In the genomic region with DNA sequence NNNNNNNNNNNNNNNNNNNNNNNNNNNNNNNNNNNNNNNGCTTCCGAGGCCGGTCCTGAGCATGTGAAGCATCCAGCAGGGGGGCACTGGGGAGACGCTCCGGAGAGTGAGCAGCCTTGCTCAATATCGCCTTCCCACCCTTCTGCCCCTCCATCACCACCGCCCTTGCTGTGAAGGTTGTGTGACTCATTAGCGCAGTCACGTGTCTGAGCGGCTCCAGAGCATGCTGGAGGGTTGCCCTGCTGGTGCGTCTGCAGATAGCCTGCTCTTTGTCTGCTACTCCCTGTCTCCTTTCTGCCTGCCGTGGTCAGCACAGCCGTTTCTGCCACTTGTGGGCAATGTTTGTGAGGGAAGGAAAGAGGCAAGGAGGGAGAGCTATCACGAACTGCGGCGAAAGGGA, we compare ENCODE assay signal across 9 mouse cellular contexts. TPM values are rescaled to one million over a fixed set of nuclear protein-coding genes. Genes with fewer than 3 reads are reported as not detected.
A peak's percentile ranks its signal among the peaks of the same experiment; 100 is the strongest.
DNase-seq lines count a peak whose midpoint lies in the region; ATAC-seq and TF ChIP-seq lines count a peak whose summit lies in the region.
"Had no signal": no experiment of that assay in that cellular context is flagged by ENCODE, and none has a peak within 500 bp of the region (broad histone marks: within the 10 kb centered on the region; RNA-seq: fewer than 3 reads in every experiment).

No protein-coding gene starts in this region.

- TF ChIP-seq POLR2A in limb, embryonic 14.5 days (IDR thresholded peaks at IDR 0.05; ENCODE audit: borderline replicate concordance, extremely low read depth, insufficient read depth, insufficient read length): peak; percentile 35; the same call in 1 of the 2 replicates
- TF ChIP-seq POLR2A in spleen, adult 2 months (IDR thresholded peaks at IDR 0.05; ENCODE audit: low read depth, low read length): no peak

- H3K27me3 ChIP-seq in embryonic facial prominence, embryonic 13.5 days: no peaks in the 10 kb centered on the region; the same call in 1 of the 2 replicates
- H3K27me3 ChIP-seq in heart, embryonic 10.5 days (ENCODE audit: insufficient read depth, poor library complexity, severe bottlenecking): peaks cover 17% of the 10 kb centered on the region; the same call in 1 of the 2 replicates
- no peaks in the 10 kb centered on the region for H3K27me3 ChIP-seq in kidney, embryonic 14.5 days (ENCODE audit: control insufficient read depth, insufficient read depth, low read length)
- H3K27me3 ChIP-seq in limb, embryonic 14.5 days (ENCODE audit: control insufficient read depth, insufficient read depth, low read length): no peaks in the 10 kb centered on the region
- H3K27me3 ChIP-seq in midbrain, embryonic 16.5 days (ENCODE audit: control insufficient read depth, insufficient read depth, low read depth, low read length): no peaks in the 10 kb centered on the region; the same call in 1 of the 2 replicates
- no peaks in the 10 kb centered on the region for H3K27me3 ChIP-seq in spleen, adult 2 months (ENCODE audit: control insufficient read depth, insufficient read depth, low read length)

- peak overlapping the region; percentile 71 for H3K9ac ChIP-seq in embryonic facial prominence, embryonic 13.5 days
- peak overlapping the region; percentile 51; the same call in 1 of the 2 replicates for H3K9ac ChIP-seq in kidney, embryonic 14.5 days (ENCODE audit: low read depth, low read length)
- peak overlapping the region; percentile 48 for H3K9ac ChIP-seq in limb, embryonic 14.5 days (ENCODE audit: low read depth, low read length, severe bottlenecking)
- peak overlapping the region; percentile 66 for H3K9ac ChIP-seq in midbrain, embryonic 16.5 days (ENCODE audit: low read depth, low read length)

- no peaks in the 10 kb centered on the region for H3K36me3 ChIP-seq in embryonic facial prominence, embryonic 13.5 days
- no peaks in the 10 kb centered on the region for H3K36me3 ChIP-seq in heart, embryonic 10.5 days
- no peaks in the 10 kb centered on the region for H3K36me3 ChIP-seq in kidney, embryonic 14.5 days (ENCODE audit: control insufficient read depth, insufficient read depth, low read length)
- H3K36me3 ChIP-seq in limb, embryonic 14.5 days (ENCODE audit: control insufficient read depth, insufficient read depth, low read length): no peaks in the 10 kb centered on the region
- no peaks in the 10 kb centered on the region for H3K36me3 ChIP-seq in midbrain, embryonic 16.5 days (ENCODE audit: control insufficient read depth, insufficient read depth, low read length)
- no peaks in the 10 kb centered on the region for H3K36me3 ChIP-seq in spleen, adult 2 months (ENCODE audit: control insufficient read depth, insufficient read depth, low read length)
- H3K36me3 ChIP-seq: G1E had no signal

- H3K4me1 ChIP-seq in embryonic facial prominence, embryonic 13.5 days: peaks cover 16% of the 10 kb centered on the region
- H3K4me1 ChIP-seq in heart, embryonic 10.5 days: peaks cover 21% of the 10 kb centered on the region
- peaks cover 4% of the 10 kb centered on the region; the same call in 1 of the 2 replicates for H3K4me1 ChIP-seq in kidney, embryonic 14.5 days (ENCODE audit: control insufficient read depth, insufficient read depth, low read length)
- H3K4me1 ChIP-seq in limb, embryonic 14.5 days (ENCODE audit: control insufficient read depth, insufficient read depth, low read length): peaks cover 13% of the 10 kb centered on the region
- H3K4me1 ChIP-seq in midbrain, embryonic 16.5 days (ENCODE audit: control insufficient read depth, insufficient read depth, low read length): peaks cover 7% of the 10 kb centered on the region; the same call in 1 of the 2 replicates
- H3K4me1 ChIP-seq in spleen, adult 2 months (ENCODE audit: control insufficient read depth, insufficient read depth, insufficient read length): no peaks in the 10 kb centered on the region; the same call in 1 of the 2 replicates

- peak; percentile 47; the same call in 1 of the 2 replicates for TF ChIP-seq CTCF in spleen, adult 2 months (IDR thresholded peaks at IDR 0.05; ENCODE audit: extremely low read depth, insufficient read depth, insufficient read length, insufficient replicate concordance)

- H3K4me2 ChIP-seq in embryonic facial prominence, embryonic 13.5 days: peak overlapping the region; percentile 73
- peak overlapping the region; percentile 62 for H3K4me2 ChIP-seq in kidney, embryonic 14.5 days (replicated peaks; ENCODE audit: low read depth, low read length)
- peak overlapping the region; percentile 49 for H3K4me2 ChIP-seq in limb, embryonic 14.5 days (replicated peaks; ENCODE audit: low read depth, low read length, severe bottlenecking)
- H3K4me2 ChIP-seq in midbrain, embryonic 16.5 days (ENCODE audit: low read length): peak overlapping the region; percentile 74

- peak overlapping the region; percentile 38 for H3K4me3 ChIP-seq in embryonic facial prominence, embryonic 13.5 days
- H3K4me3 ChIP-seq in heart, embryonic 10.5 days: peak overlapping the region; percentile 50
- H3K4me3 ChIP-seq in kidney, embryonic 14.5 days (ENCODE audit: low read length): peak overlapping the region; percentile 20
- H3K4me3 ChIP-seq in limb, embryonic 14.5 days (replicated peaks; ENCODE audit: low read length): peak overlapping the region; percentile 25
- peak overlapping the region; percentile 37 for H3K4me3 ChIP-seq in midbrain, embryonic 16.5 days (ENCODE audit: low read depth, low read length)
- peak overlapping the region; percentile 12; the same call in 1 of the 2 replicates for H3K4me3 ChIP-seq in spleen, adult 2 months (ENCODE audit: extremely low read depth, insufficient read depth, insufficient read length)

- peak; percentile 84 for ATAC-seq in embryonic facial prominence, embryonic 13.5 days (ENCODE audit: insufficient number of reproducible peaks, insufficient read depth, low FRiP score, low TSS enrichment, low read depth)
- ATAC-seq in kidney, embryonic 14.5 days (ENCODE audit: low FRiP score, low TSS enrichment): peak; percentile 95
- ATAC-seq in limb, embryonic 14.5 days (ENCODE audit: low FRiP score, low read depth): peak; percentile 89
- ATAC-seq in midbrain, embryonic 16.5 days: peak; percentile 94

- peak overlapping the region; percentile 28; the same call in 1 of the 2 replicates for H3K27ac ChIP-seq in embryonic facial prominence, embryonic 13.5 days
- H3K27ac ChIP-seq in heart, embryonic 10.5 days: peak overlapping the region; percentile 90
- no peak overlapping the region for H3K27ac ChIP-seq in kidney, embryonic 14.5 days (ENCODE audit: low read depth, low read length)
- H3K27ac ChIP-seq in limb, embryonic 14.5 days (replicated peaks; ENCODE audit: low read depth, low read length): peak overlapping the region; percentile 61
- peak overlapping the region; percentile 74 for H3K27ac ChIP-seq in midbrain, embryonic 16.5 days (ENCODE audit: low read length)
- no peak overlapping the region for H3K27ac ChIP-seq in spleen, adult 2 months (ENCODE audit: insufficient read depth, low read length)

- DNase-seq in 3T3-L1 (ENCODE audit: low read depth, low spot score): peak; percentile 99
- peak; percentile 55 to 80 for DNase-seq in adrenal gland, postnatal 4 days (ENCODE audit: low spot score in 2 of 2)
- peak; percentile 98 for DNase-seq in heart, embryonic 10.5 days (ENCODE audit: low spot score)
- peak; percentile 90 for DNase-seq in limb, embryonic 14.5 days (ENCODE audit: low spot score)
- peak; percentile 17 to 50 for DNase-seq in spleen, adult 2 months (ENCODE audit: low read depth in 1 of 2, low spot score in 2 of 2)

- whole genome bisulfite sequencing in embryonic facial prominence, embryonic 13.5 days: under 1% methylated on average over 13 of the region's 15 CpGs
- WGBS in heart, embryonic 10.5 days: under 1% methylated on average over 13 of the region's 15 CpGs
- 2% methylated on average over 13 of the region's 15 CpGs for WGBS in kidney, embryonic 14.5 days
- WGBS in limb, embryonic 14.5 days: under 1% methylated on average over 13 of the region's 15 CpGs
- WGBS in midbrain, embryonic 16.5 days: under 1% methylated on average over 13 of the region's 15 CpGs
- WGBS in spleen, adult 2 months: 2% methylated on average over 13 of the region's 15 CpGs

- no peaks in the 10 kb centered on the region for H3K9me3 ChIP-seq in embryonic facial prominence, embryonic 13.5 days
- no peaks in the 10 kb centered on the region for H3K9me3 ChIP-seq in heart, embryonic 10.5 days
- H3K9me3 ChIP-seq in kidney, embryonic 14.5 days (ENCODE audit: control insufficient read depth, low read length): no peaks in the 10 kb centered on the region
- H3K9me3 ChIP-seq in limb, embryonic 14.5 days (ENCODE audit: control insufficient read depth, low read length): no peaks in the 10 kb centered on the region
- H3K9me3 ChIP-seq in midbrain, embryonic 16.5 days (replicated peaks; ENCODE audit: control insufficient read depth, low read length, poor library complexity, severe bottlenecking): no peaks in the 10 kb centered on the region

RNA-seq across cellular contexts. Expression of a gene that starts 28.4 kb away (rescaled TPM):
- 1 to 10 TPM; 1.6 to 1.8 TPM for total RNA-seq in adrenal gland, postnatal 4 days (2021)
- polyA plus RNA-seq in embryonic facial prominence, embryonic 13.5 days (2015; fragmentation: Nextera tagmentation; extraction: Ambion mirVana): 0.99 and 1.2 TPM in 2 replicates
- polyA plus RNA-seq in heart, embryonic 10.5 days (2016; fragmentation: Nextera tagmentation; extraction: Ambion mirVana): 1.8 and 3.3 TPM in 2 replicates
- 1.1 TPM in 2 replicates for polyA plus RNA-seq in kidney, embryonic 14.5 days (2014; fragmentation: Nextera tagmentation; extraction: Ambion mirVana)
- 4.4 and 5.0 TPM in 2 replicates for polyA plus RNA-seq in limb, embryonic 14.5 days (2012; rRNA removed)
- 2.5 and 2.7 TPM in 2 replicates for polyA plus RNA-seq in limb, embryonic 14.5 days (2014; fragmentation: Nextera tagmentation; extraction: Ambion mirVana)
- 0.06 and 0.20 TPM in 2 replicates for polyA plus RNA-seq in midbrain, embryonic 16.5 days (2015; fragmentation: Nextera tagmentation; extraction: Ambion mirVana)
- polyA plus RNA-seq in spleen, adult 2 months (2012; rRNA removed): 1.1 and 1.6 TPM in 2 replicates
- polyA plus RNA-seq: G1E had no signal

Comparison
In these comparisons a context has a peak if more than half of its experiments do, and no peak if none do; other contexts are left out.
1. DNase-seq: peak in every context shown above with its lines; median percentile 99 in 3T3-L1; 98 in heart, embryonic 10.5 days; 90 in limb, embryonic 14.5 days; 68 in adrenal gland, postnatal 4 days; 34 in spleen, adult 2 months.
2. H3K27ac ChIP-seq: peak in embryonic facial prominence, embryonic 13.5 days (single experiment), heart, embryonic 10.5 days (single experiment), limb, embryonic 14.5 days (single experiment) and midbrain, embryonic 16.5 days (single experiment); none in kidney, embryonic 14.5 days (single experiment) and spleen, adult 2 months (single experiment).
3. Peak in every context shown above with its lines, with median percentiles within 50 percentile points of each other: ATAC-seq, H3K4me2 ChIP-seq, H3K4me3 ChIP-seq and H3K9ac ChIP-seq.